ENCODE assay signal across 8 mouse cellular contexts in genomic region chr12:119426887-119427204, GRCm38 (mm10).
DNase-seq lines count a peak whose midpoint lies in the region; ATAC-seq lines count a peak whose summit lies in the region.

No protein-coding gene starts in this region.

- WGBS in heart, embryonic 12.5 days = 64% methylated on average over 1 of the region's 1 CpGs
- 65% methylated on average over 1 of the region's 1 CpGs for WGBS in forebrain, embryonic 11.5 days
- 50% methylated on average over 1 of the region's 1 CpGs for WGBS in intestine, embryonic 14.5 days
- 67% methylated on average over 1 of the region's 1 CpGs for WGBS in stomach, embryonic 14.5 days

- H3K4me2 ChIP-seq in heart, embryonic 12.5 days = no peak overlapping the region
- H3K4me2 ChIP-seq in forebrain, embryonic 11.5 days (ENCODE audit: low read depth, low read length, severe bottlenecking) = no peak overlapping the region
- H3K4me2 ChIP-seq in intestine, embryonic 14.5 days (ENCODE audit: low read length) = no peak overlapping the region
- no peak overlapping the region for H3K4me2 ChIP-seq in stomach, embryonic 14.5 days (replicated peaks; ENCODE audit: low read depth, low read length)

- no peaks in the 10 kb centered on the region for H3K27me3 ChIP-seq in heart, embryonic 12.5 days (replicated peaks)
- no peaks in the 10 kb centered on the region for H3K27me3 ChIP-seq in forebrain, embryonic 11.5 days (ENCODE audit: control insufficient read depth, insufficient read depth, low read length)
- no peaks in the 10 kb centered on the region for H3K27me3 ChIP-seq in intestine, embryonic 14.5 days (replicated peaks; ENCODE audit: control insufficient read depth, insufficient read depth, low read length)
- H3K27me3 ChIP-seq in stomach, embryonic 14.5 days (ENCODE audit: control insufficient read depth, insufficient read depth, low read length) = no peaks in the 10 kb centered on the region

- ATAC-seq in heart, embryonic 12.5 days (ENCODE audit: insufficient number of reproducible peaks, low FRiP score) = no peak
- peak; percentile 90 for ATAC-seq in forebrain, embryonic 11.5 days (replicated peaks; ENCODE audit: low FRiP score)
- no peak for ATAC-seq in intestine, embryonic 14.5 days (replicated peaks; ENCODE audit: low FRiP score, low TSS enrichment, low read depth)
- ATAC-seq in stomach, embryonic 14.5 days (ENCODE audit: insufficient number of reproducible peaks, insufficient read depth, low FRiP score, low read depth) = peak; percentile 58; the same call in 1 of the 2 replicates

- no peak overlapping the region for H3K4me3 ChIP-seq in heart, embryonic 12.5 days
- H3K4me3 ChIP-seq in forebrain, embryonic 11.5 days (ENCODE audit: low read depth, low read length) = no peak overlapping the region
- no peak overlapping the region for H3K4me3 ChIP-seq in intestine, embryonic 14.5 days (ENCODE audit: low read depth, low read length)
- no peak overlapping the region for H3K4me3 ChIP-seq in stomach, embryonic 14.5 days (ENCODE audit: low read depth, low read length)

- no peaks in the 10 kb centered on the region for H3K4me1 ChIP-seq in heart, embryonic 12.5 days (replicated peaks)
- H3K4me1 ChIP-seq in forebrain, embryonic 11.5 days (replicated peaks; ENCODE audit: control insufficient read depth, insufficient read depth, low read length) = no peaks in the 10 kb centered on the region
- no peaks in the 10 kb centered on the region for H3K4me1 ChIP-seq in intestine, embryonic 14.5 days (replicated peaks; ENCODE audit: control insufficient read depth, insufficient read depth, low read length)
- H3K4me1 ChIP-seq in stomach, embryonic 14.5 days (ENCODE audit: control insufficient read depth, insufficient read depth, low read length) = no peaks in the 10 kb centered on the region

- H3K36me3 ChIP-seq in heart, embryonic 12.5 days = no peaks in the 10 kb centered on the region
- H3K36me3 ChIP-seq in forebrain, embryonic 11.5 days (ENCODE audit: control insufficient read depth, insufficient read depth, low read length) = no peaks in the 10 kb centered on the region
- no peaks in the 10 kb centered on the region for H3K36me3 ChIP-seq in intestine, embryonic 14.5 days (ENCODE audit: control insufficient read depth, insufficient read depth, low read length)
- H3K36me3 ChIP-seq in stomach, embryonic 14.5 days (ENCODE audit: control insufficient read depth, insufficient read depth, low read length) = no peaks in the 10 kb centered on the region

- peak; percentile 11 to 45 for DNase-seq in heart, adult 18-20 months
- peak; percentile 53 for DNase-seq in adrenal gland, postnatal 14 days
- peak; percentile 64 for DNase-seq in forebrain, embryonic 11.5 days (ENCODE audit: low spot score)
- DNase-seq in intestine, embryonic 14.5 days (ENCODE audit: low spot score) = peak; percentile 57
- peak; percentile 66 to 70 for DNase-seq in left cerebral cortex, adult 18-20 months (ENCODE audit: low spot score in 2 of 2)
- peak; percentile 66 for DNase-seq in mesoderm, embryonic 11.5 days (ENCODE audit: low read depth, low spot score)

- H3K27ac ChIP-seq in heart, embryonic 12.5 days (ENCODE audit: poor library complexity, severe bottlenecking) = no peak overlapping the region
- no peak overlapping the region for H3K27ac ChIP-seq in forebrain, embryonic 11.5 days (ENCODE audit: low read depth, low read length)
- H3K27ac ChIP-seq in intestine, embryonic 14.5 days (ENCODE audit: low read depth) = no peak overlapping the region
- H3K27ac ChIP-seq in stomach, embryonic 14.5 days (ENCODE audit: low read length) = no peak overlapping the region

- H3K9me3 ChIP-seq in heart, embryonic 12.5 days (replicated peaks) = no peaks in the 10 kb centered on the region
- H3K9me3 ChIP-seq in forebrain, embryonic 11.5 days (ENCODE audit: control insufficient read depth, low read length) = no peaks in the 10 kb centered on the region
- H3K9me3 ChIP-seq in intestine, embryonic 14.5 days (ENCODE audit: control insufficient read depth, low read length) = no peaks in the 10 kb centered on the region
- H3K9me3 ChIP-seq in stomach, embryonic 14.5 days (ENCODE audit: control insufficient read depth, low read depth, low read length) = no peaks in the 10 kb centered on the region

- no peak overlapping the region for H3K9ac ChIP-seq in heart, embryonic 12.5 days
- no peak overlapping the region for H3K9ac ChIP-seq in forebrain, embryonic 11.5 days (ENCODE audit: low read length)
- no peak overlapping the region for H3K9ac ChIP-seq in intestine, embryonic 14.5 days (ENCODE audit: low read length)
- H3K9ac ChIP-seq in stomach, embryonic 14.5 days (replicated peaks; ENCODE audit: low read depth, low read length) = no peak overlapping the region

Comparison
In these comparisons a context has a peak if more than half of its experiments do, and no peak if none do; other contexts are left out.
1. ATAC-seq: peak in forebrain, embryonic 11.5 days (single experiment) and stomach, embryonic 14.5 days (single experiment); none in heart, embryonic 12.5 days (single experiment) and intestine, embryonic 14.5 days (single experiment).
2. Peak in every context shown above with its lines, with median percentiles within 50 percentile points of each other: DNase-seq.